Mouse (Mus musculus) adrenal gland, adult 18-20 months (tissue): ENCODE data around the gene Aff1. TPM values are rescaled to one million over a fixed set of nuclear protein-coding genes. Genes with fewer than 3 reads are reported as not detected.
A peak's percentile ranks its signal among the peaks of the same experiment; 100 is the strongest.

Source experiments
- DNase-seq, 2 experiments: peaks; one replicate each; pipeline ENCODE4 v3.0.0; 2021 to 2022; ENCODE audit warnings: low spot score in 2 of 2
- total RNA-seq, 2 experiments: library from RNA; stranded (reverse); gene quantifications; 1 replicate in 1 of 2; 2 replicates in 1 of 2; pipeline ENCODE4 v1.2.3; 2021

Aff1 gene
- total RNA-seq, 2 experiments from 2014 or later = 40.3 to 43.8 TPM

- DNase-seq = no peak
Observed at GRCm38 (mm10) chr5:103770447-103771222, 78.5 kb downstream of the Aff1 start.

GRCm38 (mm10) chr5:103771380-103771779 lies 79.2 kb downstream of the Aff1 start:
- DNase-seq = no peak

DNA sequence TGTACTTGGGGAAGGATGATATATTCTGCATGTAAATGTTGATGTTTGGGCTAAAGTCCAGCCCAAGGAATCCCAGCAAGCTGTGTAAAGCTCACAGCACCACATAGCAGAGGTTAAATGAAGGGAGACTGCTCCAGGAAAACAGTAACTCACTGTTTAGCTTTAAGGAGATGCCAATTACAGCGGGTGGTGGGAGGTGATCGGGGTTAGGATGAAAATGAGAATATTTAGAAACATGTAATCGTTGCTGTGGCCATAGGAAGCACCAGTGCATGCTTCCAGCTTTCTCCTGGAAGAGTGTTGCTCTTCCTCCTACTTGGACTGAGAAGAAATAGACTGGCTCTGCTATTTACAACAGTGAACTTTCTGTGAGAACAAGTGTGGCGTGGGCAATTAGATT lies 80.1 kb downstream of the Aff1 start:
- DNase-seq = no peak

GRCm38 (mm10) chr5:103773100-103773552 lies 81.0 kb downstream of the Aff1 start:
- DNase-seq = no peak

DNA sequence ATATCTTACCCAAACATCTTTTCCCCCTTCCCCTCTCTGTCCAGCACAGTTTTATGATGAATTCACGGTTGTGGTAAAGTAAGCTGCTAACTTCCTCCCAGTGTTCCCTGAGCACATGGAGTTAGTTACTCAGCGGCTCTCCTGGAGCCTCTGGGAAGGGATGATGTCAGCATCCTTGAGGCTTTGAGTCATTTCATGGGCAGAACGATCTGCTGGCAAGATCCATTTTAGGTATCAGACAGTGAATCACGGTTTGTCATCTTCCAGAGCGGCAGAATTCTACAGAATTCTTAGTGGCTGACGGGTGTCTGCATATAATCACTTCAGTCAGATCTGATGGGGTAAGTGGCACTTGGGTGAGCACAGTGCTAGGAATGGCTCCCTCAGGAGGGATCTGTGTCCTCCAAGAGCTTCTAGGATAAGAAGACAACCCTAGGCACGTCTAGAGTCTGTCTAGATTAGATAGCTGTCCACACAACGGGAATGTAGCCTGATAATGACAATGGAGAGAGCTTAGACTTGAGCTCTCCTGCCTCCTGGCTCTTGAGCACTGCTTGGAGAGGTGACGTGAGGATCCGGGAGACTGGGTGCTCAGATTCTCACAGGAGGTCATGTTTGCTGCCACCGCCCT lies 82.6 kb downstream of the Aff1 start:
- no peak for DNase-seq

GRCm38 (mm10) chr5:103775429-103775828 lies 83.3 kb downstream of the Aff1 start:
- no peak for DNase-seq

DNA sequence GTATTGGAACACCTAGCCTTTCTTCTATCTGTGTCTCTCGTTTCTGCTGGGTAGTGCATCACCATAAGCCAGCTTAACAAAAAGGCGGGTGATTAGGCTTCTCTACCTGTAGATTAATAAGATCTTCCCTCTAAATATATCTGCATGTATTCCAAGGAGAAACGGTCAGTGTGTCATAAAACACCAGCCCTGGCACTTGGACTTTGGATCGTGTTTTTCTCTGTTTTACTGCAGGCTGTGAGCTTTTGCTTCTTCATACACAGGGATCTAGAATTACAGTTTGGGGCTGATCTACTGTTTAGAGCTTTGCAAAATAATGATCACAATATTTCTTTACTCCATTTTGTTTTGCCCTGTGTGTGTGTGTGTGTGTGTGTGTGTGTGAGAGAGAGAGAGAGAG lies 84.7 kb downstream of the Aff1 start:
- DNase-seq = no peak

- DNase-seq = no peak
Observed at GRCm38 (mm10) chr5:103777446-103777845, 85.3 kb downstream of the Aff1 start.

DNA sequence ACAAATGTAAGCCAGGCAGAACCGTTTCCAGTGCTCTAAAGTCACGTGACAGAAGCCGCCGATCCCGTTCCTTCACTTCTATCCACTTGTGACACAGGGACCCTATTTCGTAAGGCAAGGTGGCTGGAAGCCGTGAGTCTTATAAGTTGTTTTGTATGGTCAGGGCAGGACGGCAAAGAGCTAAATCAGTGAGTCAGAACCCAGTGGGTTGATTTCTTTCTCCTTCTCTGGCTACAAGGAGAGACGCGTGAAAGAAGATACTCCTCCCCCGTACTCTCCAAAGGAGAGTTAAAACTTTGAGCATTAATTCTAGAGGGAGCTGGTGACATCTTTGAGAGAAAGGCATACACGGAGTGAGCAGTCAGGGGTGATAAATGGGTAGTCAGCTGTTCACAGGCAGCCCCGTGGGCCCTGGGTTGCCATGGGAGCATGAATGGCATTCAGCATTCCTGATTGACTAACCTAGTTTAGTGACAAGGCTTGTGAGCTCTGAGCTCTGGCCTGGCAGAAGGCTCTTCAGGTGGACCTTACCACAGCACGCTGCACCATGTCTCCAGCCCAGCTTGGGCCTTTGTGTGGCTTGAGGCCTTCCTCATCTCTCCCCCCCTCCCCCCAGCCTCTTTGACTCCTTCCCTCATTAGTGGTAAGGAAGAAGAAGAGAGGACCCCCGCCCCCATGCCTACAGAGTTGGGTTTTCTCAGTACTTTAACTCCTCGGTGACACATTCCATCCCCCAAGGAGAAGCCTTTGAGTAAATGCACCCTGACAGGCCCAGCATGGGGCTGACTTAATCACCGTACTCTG lies 86.3 kb downstream of the Aff1 start:
- no peak for DNase-seq

GRCm38 (mm10) chr5:103779836-103780235 lies 87.7 kb downstream of the Aff1 start:
- DNase-seq = no peak

- no peak for DNase-seq
Observed at GRCm38 (mm10) chr5:103780266-103780665, 88.1 kb downstream of the Aff1 start.

- DNase-seq = no peak
Observed at GRCm38 (mm10) chr5:103780836-103781235, 88.7 kb downstream of the Aff1 start.

- no peak for DNase-seq
Observed at GRCm38 (mm10) chr5:103783086-103783668, 91.0 kb downstream of the Aff1 start.

DNA sequence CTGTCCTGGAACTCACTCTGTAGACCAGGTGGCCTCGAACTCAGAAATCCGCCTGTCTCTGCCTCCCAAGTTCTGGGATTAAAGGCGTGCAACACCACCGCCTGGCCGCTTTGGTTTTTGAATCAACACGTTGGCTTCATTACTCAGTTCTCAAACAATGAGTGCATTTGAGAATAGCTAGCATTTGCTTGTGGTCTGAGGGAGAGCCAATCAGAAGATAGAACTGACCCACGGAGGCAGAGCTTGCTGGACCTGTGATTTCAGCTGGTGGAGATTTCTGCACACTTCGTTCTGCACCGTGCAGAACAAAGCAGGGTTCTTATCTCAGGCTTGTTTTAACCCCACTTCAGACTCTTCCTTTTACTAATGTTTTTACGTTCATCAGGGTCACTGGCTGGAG lies 93.9 kb downstream of the Aff1 start:
- DNase-seq = no peak

GRCm38 (mm10) chr5:103788476-103788875 lies 96.3 kb downstream of the Aff1 start:
- DNase-seq = no peak

DNA sequence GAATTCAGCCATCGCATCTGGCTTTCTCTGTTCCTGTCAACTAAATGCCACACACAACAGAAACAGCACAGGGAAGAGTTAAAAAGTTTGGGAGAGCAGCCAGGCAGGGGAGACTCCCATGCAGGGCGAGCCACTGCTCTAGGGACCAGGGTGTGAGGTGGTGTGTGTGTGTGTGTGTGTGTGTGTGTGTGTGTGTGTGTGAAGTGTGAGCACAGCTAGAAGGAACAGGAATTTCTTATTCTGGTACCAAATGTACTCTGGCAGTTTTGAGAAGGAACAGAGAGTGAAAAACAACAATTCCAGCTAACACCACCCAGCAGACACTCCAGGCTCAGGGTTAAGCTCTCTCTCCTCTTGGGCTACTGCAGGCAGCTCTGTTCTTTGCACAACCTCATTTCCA lies 96.8 kb downstream of the Aff1 start:
- no peak for DNase-seq

DNA sequence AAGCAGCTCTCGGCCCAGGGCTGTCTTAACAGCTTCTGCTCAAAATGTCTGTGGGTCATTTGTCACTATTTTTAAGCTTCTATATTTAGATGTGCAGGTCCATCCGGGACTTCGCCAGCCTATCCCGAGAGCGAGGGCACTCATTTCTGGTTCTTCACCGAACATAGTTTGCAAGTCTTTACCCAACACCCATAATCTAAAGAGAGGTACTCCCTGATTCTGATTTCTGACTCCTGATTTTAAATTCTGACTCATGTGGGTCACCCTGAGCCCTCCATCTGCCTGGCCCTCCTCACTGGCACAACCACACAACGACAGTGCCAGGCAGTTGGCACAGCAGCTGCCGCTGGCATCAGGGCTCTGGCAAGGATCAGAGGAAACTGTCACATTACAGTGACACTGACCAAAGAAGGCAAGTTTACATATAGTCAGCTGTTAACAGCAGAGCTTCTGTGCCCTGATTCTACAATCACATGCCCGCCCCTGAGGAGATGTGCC lies 97.5 kb downstream of the Aff1 start:
- DNase-seq = peak in 1 of 2 experiments; percentile 52

- DNase-seq = no peak
Observed at GRCm38 (mm10) chr5:103791741-103792140, 99.6 kb downstream of the Aff1 start.

- DNase-seq = no peak
Observed at GRCm38 (mm10) chr5:103795121-103795520, 102.9 kb downstream of the Aff1 start.

DNA sequence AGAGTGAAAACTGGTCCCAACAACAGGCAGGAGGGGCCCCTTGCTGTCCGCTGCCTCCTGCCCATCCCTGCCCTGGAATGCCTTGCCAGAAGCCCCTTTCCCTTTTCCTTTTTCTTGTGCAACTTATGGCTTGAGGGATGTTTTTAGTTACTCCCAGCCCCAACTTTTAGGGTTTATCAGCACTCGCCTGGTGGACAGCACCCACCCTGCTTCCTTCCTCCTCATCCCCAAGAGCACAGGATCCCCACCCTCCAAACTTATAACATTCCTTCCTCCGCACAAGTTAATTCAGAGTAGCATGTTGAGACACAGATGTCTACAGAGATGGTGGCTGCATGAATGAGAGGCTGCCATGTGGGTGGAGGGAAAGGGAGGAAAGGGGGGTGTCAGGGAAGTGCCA lies 103.9 kb downstream of the Aff1 start:
- no peak for DNase-seq

DNA sequence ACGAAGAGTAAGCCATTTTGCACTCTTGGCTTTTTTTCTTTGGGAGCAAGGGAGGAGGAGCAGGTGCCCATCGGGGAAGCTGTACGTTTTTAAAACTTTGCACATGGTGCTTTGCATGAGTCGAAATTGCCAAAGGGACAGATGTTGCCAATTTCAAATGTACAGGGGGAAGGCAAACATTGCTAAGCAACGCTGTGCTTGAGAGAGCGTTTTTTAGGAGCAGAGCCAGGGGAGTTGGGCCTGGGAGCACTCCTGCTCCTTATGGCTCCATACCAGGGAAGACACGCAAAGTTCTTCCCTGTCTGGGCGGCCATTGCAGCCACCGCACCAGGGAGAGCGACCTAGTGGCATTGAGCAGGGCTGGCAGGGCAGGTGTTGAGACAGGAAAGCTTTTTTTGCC lies 105.6 kb downstream of the Aff1 start:
- no peak for DNase-seq
